Mouse (Mus musculus) limb, embryonic 14.5 days (tissue): Measurements from ENCODE around the gene Gpr152. TPM values are rescaled to one million over a fixed set of nuclear protein-coding genes. Genes with fewer than 3 reads are reported as not detected.

Experiments
- ATAC-seq: fragments of 200-750 bp; cut with Nextera tagmentation; 2 replicates; pipeline ENCODE4 v1.8.0; 2017; ENCODE audit warnings: low read depth, moderate number of reproducible peaks, moderate TSS enrichment; ENCODE audit not compliant: low FRiP score
- DNase-seq: peaks from one replicate; pipeline ENCODE4 v3.0.0-alpha.2; 2015; ENCODE audit warnings: low spot score
- H3K27ac ChIP-seq: fragments of 300-500 bp; sonication (generic); replicated peaks from 2 replicates; pipeline ENCODE4 v1.5.1; 2014; ENCODE audit warnings: low read depth, mild to moderate bottlenecking, low read length, moderate library complexity, mixed read lengths
- H3K27me3 ChIP-seq: fragments of 300-500 bp; sonication (generic); 2 replicates; pipeline ENCODE4 v1.6.1; 2014; ENCODE audit warnings: low read length, mixed read lengths; ENCODE audit not compliant: control insufficient read depth, insufficient read depth
- H3K36me3 ChIP-seq: fragments of 300-500 bp; sonication (generic); 2 replicates; pipeline ENCODE4 v1.6.1; 2014; ENCODE audit warnings: mild to moderate bottlenecking, low read length, moderate library complexity, mixed read lengths; ENCODE audit not compliant: control insufficient read depth, insufficient read depth
- H3K4me1 ChIP-seq: fragments of 300-500 bp; sonication (generic); 2 replicates; pipeline ENCODE4 v1.6.1; 2014; ENCODE audit warnings: antibody characterized with exemption, low read length, mixed read lengths; ENCODE audit not compliant: control insufficient read depth, insufficient read depth
- H3K4me2 ChIP-seq: fragments of 300-500 bp; sonication (generic); replicated peaks from 2 replicates; pipeline ENCODE4 v1.6.1; 2014; ENCODE audit warnings: low read depth, mild to moderate bottlenecking, low read length, moderate library complexity; ENCODE audit not compliant: severe bottlenecking
- H3K4me3 ChIP-seq: fragments of 300-500 bp; sonication (generic); replicated peaks from 2 replicates; pipeline ENCODE4 v1.5.1; 2014; ENCODE audit warnings: low read length
- H3K9ac ChIP-seq: fragments of 300-500 bp; sonication (generic); 2 replicates; pipeline ENCODE4 v1.6.1; 2014; ENCODE audit warnings: mild to moderate bottlenecking, low read depth, low read length, moderate library complexity; ENCODE audit not compliant: severe bottlenecking
- H3K9me3 ChIP-seq: fragments of 300-500 bp; sonication (generic); 2 replicates; pipeline ENCODE4 v1.6.1; 2016; ENCODE audit warnings: low read length; ENCODE audit not compliant: control insufficient read depth
- POLR2A ChIP-seq: fragments of 200-500 bp; IDR thresholded peaks from 2 replicates; pipeline ENCODE4 v1.8.0; 2012; ENCODE audit warnings: inconsistent platforms, mild to moderate bottlenecking, moderate library complexity, borderline replicate concordance; ENCODE audit not compliant: insufficient read depth, insufficient read length; ENCODE audit errors: extremely low read depth
- WGBS: fragments of 180-500 bp; shearing (Covaris S2); extraction: QIAGEN DNeasy Blood & Tissue Kit; methylation state at CpG from one replicate; pipeline ENCODE4 v1.1.7; 2014; 5-methylcytosine and 5-hydroxymethylcytosine counted together
- polyA plus RNA-seq, 2 experiments: library from polyadenylated mRNA; depleted of rRNA in 1 of 2; stranded (reverse) in 1 of 2; unstranded in 1 of 2; fragments of >200 nt; fragmentation: Nextera tagmentation in 1 of 2; extraction: Ambion mirVana in 1 of 2; gene quantifications; 2 replicates each; pipeline versions ENCODE4 v1.2.1 to v1.2.3; 2012 to 2014

Gene Gpr152
- polyA plus RNA-seq (2012; rRNA removed) (0.01 and 0.05 TPM in 2 replicates), polyA plus RNA-seq (2014; fragmentation: Nextera tagmentation; extraction: Ambion mirVana) (not detected in 2 replicates)

GRCm38 (mm10) chr19:4139446-4139845 lies at the start of gene Gpr152:
TSS of gene Gpr152 (plus strand) at chr19:4139787.
- Histone ChIP-seq H3K27ac (no peak within 1 kb of the TSS), H3K9ac (no peak within 1 kb of the TSS), H3K27me3 (no peaks in the 10 kb centered on the region), H3K4me1 (no peaks in the 10 kb centered on the region), H3K9me3 (no peaks in the 10 kb centered on the region), H3K4me2 (no peak within 1 kb of the TSS), H3K4me3 (no peak within 1 kb of the TSS), H3K36me3 (no peaks in the 10 kb centered on the region)
- ATAC-seq (no peak), DNase-seq (no peak)
- WGBS = 71% methylated on average over 2 of the region's 2 CpGs
- TF ChIP-seq POLR2A = no peak

GRCm38 (mm10) chr19:4090446-4090845 lies 49.1 kb upstream of the Gpr152 start:
- H3K36me3 ChIP-seq = no peaks in the 10 kb centered on the region
- no peak overlapping the region for H3K9ac ChIP-seq
- ATAC-seq (no peak), DNase-seq (no peak)
- 88% methylated on average over 3 of the region's 3 CpGs for WGBS
- TF ChIP-seq POLR2A = no peak
- H3K27ac ChIP-seq = no peak overlapping the region
- H3K27me3 ChIP-seq = no peaks in the 10 kb centered on the region
- no peaks in the 10 kb centered on the region for H3K9me3 ChIP-seq
- H3K4me3 ChIP-seq = no peak overlapping the region
- no peaks in the 10 kb centered on the region for H3K4me1 ChIP-seq
- no peak overlapping the region for H3K4me2 ChIP-seq

- no peak overlapping the region for H3K27ac ChIP-seq
- peaks cover 4% of the 10 kb centered on the region for H3K4me1 ChIP-seq
- no peaks in the 10 kb centered on the region for H3K27me3 ChIP-seq
- DNase-seq (no peak), ATAC-seq (no peak)
- no peak overlapping the region for H3K4me3 ChIP-seq
- no peaks in the 10 kb centered on the region for H3K36me3 ChIP-seq
- no peaks in the 10 kb centered on the region for H3K9me3 ChIP-seq
- TF ChIP-seq POLR2A = no peak
- no peak overlapping the region for H3K9ac ChIP-seq
- WGBS = 71% methylated on average over 2 of the region's 2 CpGs
- no peak overlapping the region for H3K4me2 ChIP-seq
Measured at GRCm38 (mm10) chr19:4091383-4091782, 48.2 kb upstream of the Gpr152 start.

GRCm38 (mm10) chr19:4092750-4093149 lies 46.8 kb upstream of the Gpr152 start:
- no peak for TF ChIP-seq POLR2A
- H3K4me2 ChIP-seq = no peak overlapping the region
- H3K36me3 ChIP-seq = no peaks in the 10 kb centered on the region
- peaks cover 9% of the 10 kb centered on the region for H3K4me1 ChIP-seq
- no peaks in the 10 kb centered on the region for H3K9me3 ChIP-seq
- H3K9ac ChIP-seq = no peak overlapping the region
- ATAC-seq = no peak
- DNase-seq = no peak
- H3K27ac ChIP-seq = no peak overlapping the region
- no peak overlapping the region for H3K4me3 ChIP-seq
- WGBS = 60% methylated on average over 3 of the region's 3 CpGs
- no peaks in the 10 kb centered on the region for H3K27me3 ChIP-seq

GRCm38 (mm10) chr19:4093772-4094171 lies 45.8 kb upstream of the Gpr152 start:
- Histone ChIP-seq H3K4me3 (no peak overlapping the region), H3K4me1 (peaks cover 11% of the 10 kb centered on the region), H3K27me3 (no peaks in the 10 kb centered on the region), H3K36me3 (no peaks in the 10 kb centered on the region), H3K4me2 (no peak overlapping the region), H3K9ac (no peak overlapping the region), H3K9me3 (no peaks in the 10 kb centered on the region), H3K27ac (no peak overlapping the region)
- WGBS = 36% methylated on average over 7 of the region's 7 CpGs
- no peak for ATAC-seq
- no peak for DNase-seq
- no peak for TF ChIP-seq POLR2A

- no peak for DNase-seq
- TF ChIP-seq POLR2A = no peak
- Histone ChIP-seq H3K27ac (no peak overlapping the region), H3K4me3 (no peak overlapping the region), H3K9ac (no peak overlapping the region), H3K4me2 (no peak overlapping the region), H3K27me3 (0 out of 2 replicates have a peak, but pooled peaks cover 3% of the 10 kb centered on the region), H3K36me3 (no peaks in the 10 kb centered on the region), H3K4me1 (peaks cover 15% of the 10 kb centered on the region), H3K9me3 (no peaks in the 10 kb centered on the region)
- no peak for ATAC-seq
- WGBS = 60% methylated on average over 3 of the region's 3 CpGs
Measured at GRCm38 (mm10) chr19:4094348-4094747, 45.2 kb upstream of the Gpr152 start.
